Mouse (Mus musculus) megakaryocyte, embryonic 14.5 days (primary cell): ENCODE data around the gene Pigl.

Experiments
- FLI1 ChIP-seq: IDR thresholded peaks from 2 replicates; pipeline ENCODE4 v1.6.1; 2012; ENCODE audit warnings: low read length, inconsistent platforms, mixed read lengths
- GATA1 ChIP-seq: IDR thresholded peaks from 3 replicates; pipeline ENCODE4 v1.6.1; 2012; ENCODE audit warnings: mixed read lengths, low read length, inconsistent platforms, borderline replicate concordance

GRCm38 (mm10) chr11:62494754-62495275, 36.6 kb downstream of the Pigl start:
- TF ChIP-seq GATA1 (no peak), FLI1 (no peak)
